Mouse (Mus musculus): ENCODE measurements around the gene Rph3a. TPM values are rescaled to one million over a fixed set of nuclear protein-coding genes. Genes with fewer than 3 reads are reported as not detected.

The Rph3a gene
- total RNA-seq, 2 experiments from 2014 or later: 0.08 TPM; not detected in 1

Other genes starting within 250 kb of the Rph3a start
- gene Oas3, start 232.4 kb downstream of the Rph3a start, total RNA-seq (2021): under 1 TPM; 0.10 to 0.17 TPM
- not detected for gene Oas1e, start 214.6 kb downstream of the Rph3a start, total RNA-seq (2021)
- gene Oas1c, start 197.6 kb downstream of the Rph3a start, total RNA-seq (2021): under 1 TPM; 0.10 to 0.48 TPM
- gene Oas1f, start 162.7 kb downstream of the Rph3a start, total RNA-seq (2021): not detected
- not detected for gene Oas1h, start 148.7 kb downstream of the Rph3a start, total RNA-seq (2021)
- gene Oas1g, start 122.5 kb downstream of the Rph3a start, total RNA-seq (2021): under 1 TPM in 1 of 2 experiments, not detected in 1; 0.25 TPM
- gene Oas1a, start 102.6 kb downstream of the Rph3a start, total RNA-seq (2021): 1 to 10 TPM in 1 of 2 experiments, under 1 TPM in 1; 0.34 to 1.0 TPM
- not detected for gene Oas1d, start 95.6 kb downstream of the Rph3a start, total RNA-seq (2021)
- 100 to 1,000 TPM; 175 to 181 TPM for gene Ptpn11, start 181.3 kb upstream of the Rph3a start, total RNA-seq (2021)
- gene Rpl6, start 194.4 kb upstream of the Rph3a start, total RNA-seq (2021): 100 to 1,000 TPM; 521 to 551 TPM
- gene Hectd4, start 210.1 kb upstream of the Rph3a start, total RNA-seq (2021): 10 to 100 TPM; 19.3 to 23.0 TPM